Mouse (Mus musculus) G1E (cell line): ENCODE measurements around the gene 4930550C14Rik. TPM values are rescaled to one million over a fixed set of nuclear protein-coding genes. Genes with fewer than 3 reads are reported as not detected.

Experiments
- ATAC-seq: 2 replicates; pipeline ENCODE4 v1.8.0; 2016; ENCODE audit warnings: mild to moderate bottlenecking; ENCODE audit not compliant: insufficient number of reproducible peaks, poor library complexity, low FRiP score, severe bottlenecking; ENCODE audit errors: extremely low read depth
- DNase-seq: peaks from one replicate; pipeline ENCODE4 v3.0.0; 2012; ENCODE audit warnings: low spot score
- H3K27me3 ChIP-seq: 2 replicates; pipeline ENCODE4 v1.6.1; 2012; ENCODE audit warnings: mild to moderate bottlenecking, low read length, inconsistent platforms; ENCODE audit not compliant: insufficient read depth
- H3K36me3 ChIP-seq: replicated peaks from 2 replicates; pipeline ENCODE3; 2012; ENCODE audit warnings: mild to moderate bottlenecking, inconsistent platforms
- H3K4me1 ChIP-seq: 2 replicates; pipeline ENCODE4 v1.6.1; 2012; ENCODE audit warnings: low read depth, low read length, inconsistent platforms, mixed read lengths; ENCODE audit not compliant: insufficient read depth
- H3K4me3 ChIP-seq: 2 replicates; pipeline ENCODE4 v1.5.1; 2012; ENCODE audit warnings: low read depth, mild to moderate bottlenecking, inconsistent platforms, low read length, moderate library complexity, mixed read lengths
- H3K9me3 ChIP-seq: replicated peaks from 2 replicates; pipeline ENCODE4 v1.6.1; 2012; ENCODE audit warnings: inconsistent platforms
- CTCF ChIP-seq: IDR thresholded peaks from 2 replicates; pipeline ENCODE4 v1.5.1; 2012; ENCODE audit warnings: low read depth, low read length, inconsistent platforms, mixed read lengths
- GATA1 ChIP-seq: IDR thresholded peaks from 2 replicates; pipeline ENCODE4 v1.6.1; 2012; ENCODE audit warnings: borderline replicate concordance, low read length, inconsistent platforms, mixed read lengths
- GATA2 ChIP-seq: IDR thresholded peaks from 2 replicates; pipeline ENCODE4 v1.6.1; 2012; ENCODE audit warnings: low read depth, low read length, inconsistent platforms, borderline replicate concordance
- POLR2AphosphoS5 ChIP-seq: IDR thresholded peaks from 2 replicates; pipeline ENCODE4 v1.6.1; 2012; ENCODE audit warnings: low read depth, low read length, inconsistent platforms; ENCODE audit not compliant: insufficient replicate concordance
- TAL1 ChIP-seq: conservative IDR thresholded peaks from 2 replicates; pipeline ENCODE4 v1.6.1; 2012; ENCODE audit warnings: low read depth, low read length, inconsistent platforms, mixed read lengths
- polyA plus RNA-seq: library from polyadenylated mRNA; stranded (reverse); fragments of >175 nt; gene quantifications from 2 replicates; pipeline ENCODE4 v1.2.3, GENCODE M21; 2012
- total RNA-seq, 2 experiments: library from RNA; stranded (forward) in 1 of 2; stranded (reverse) in 1 of 2; fragments of 200-1000 nt in 1 of 2; fragments of >200 nt in 1 of 2; fragmentation: Nextera tagmentation in 1 of 2; gene quantifications; 2 replicates each; pipeline ENCODE4 v1.2.3; 2014 to 2017

4930550C14Rik gene
- total and polyA plus RNA-seq, 3 experiments, result not detected

DNA sequence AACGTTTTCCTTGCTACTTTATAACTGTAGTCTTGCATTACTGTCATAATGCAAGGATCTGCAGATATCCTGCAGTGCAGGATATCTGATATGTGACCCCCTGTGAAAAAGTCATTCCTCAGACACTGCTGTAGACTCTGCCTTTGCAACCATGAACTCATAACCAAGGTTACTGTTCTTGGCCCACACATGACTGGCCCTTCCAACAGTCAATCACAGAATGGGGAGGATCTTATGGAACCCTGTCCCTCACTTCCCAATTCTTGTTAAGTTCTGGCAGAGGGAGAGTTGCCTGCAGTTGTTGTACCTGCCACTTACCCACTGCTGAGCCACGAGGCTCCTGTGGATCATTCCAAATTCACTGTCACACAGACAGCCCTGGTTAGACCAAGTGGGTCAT, 14.7 kb upstream of the 4930550C14Rik start:
- H3K36me3 ChIP-seq, result no peaks in the 10 kb centered on the region
- H3K9me3 ChIP-seq, result no peaks in the 10 kb centered on the region
- no peak for TF ChIP-seq POLR2AphosphoS5
- no peak for DNase-seq
- no peaks in the 10 kb centered on the region; the same call in 1 of the 2 replicates for H3K4me1 ChIP-seq
- no peak for ATAC-seq
- H3K4me3 ChIP-seq, result no peak overlapping the region
- H3K27me3 ChIP-seq, result peaks cover 14% of the 10 kb centered on the region

DNA sequence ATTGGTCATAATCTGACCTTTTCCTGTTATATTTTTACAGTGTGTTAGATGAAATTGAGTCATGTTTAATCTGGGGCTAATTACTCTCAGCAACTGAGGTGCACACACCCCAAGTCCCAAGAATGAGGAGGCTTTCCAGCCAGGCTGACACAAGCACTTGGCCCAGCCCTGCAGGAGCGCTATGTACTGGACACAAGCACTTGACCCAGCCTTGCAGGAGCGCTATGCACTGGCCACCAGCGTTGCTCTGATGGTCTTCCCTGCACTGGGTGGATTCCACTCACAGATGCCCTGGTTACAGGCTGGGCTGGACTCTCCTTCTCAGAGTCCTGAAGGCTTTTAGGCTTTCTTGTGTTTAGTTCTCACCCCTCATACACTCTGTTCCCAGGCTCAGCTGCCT, 13.0 kb upstream of the 4930550C14Rik start:
- no peaks in the 10 kb centered on the region for H3K36me3 ChIP-seq
- no peaks in the 10 kb centered on the region for H3K9me3 ChIP-seq
- DNase-seq (no peak), ATAC-seq (no peak)
- no peak for TF ChIP-seq POLR2AphosphoS5
- no peak for TF ChIP-seq CTCF
- TF ChIP-seq GATA2, result no peak
- no peak for TF ChIP-seq TAL1
- no peak for TF ChIP-seq GATA1
- H3K4me3 ChIP-seq, result no peak overlapping the region
- H3K4me1 ChIP-seq, result no peaks in the 10 kb centered on the region; the same call in 1 of the 2 replicates
- peaks cover 10% of the 10 kb centered on the region for H3K27me3 ChIP-seq

DNA sequence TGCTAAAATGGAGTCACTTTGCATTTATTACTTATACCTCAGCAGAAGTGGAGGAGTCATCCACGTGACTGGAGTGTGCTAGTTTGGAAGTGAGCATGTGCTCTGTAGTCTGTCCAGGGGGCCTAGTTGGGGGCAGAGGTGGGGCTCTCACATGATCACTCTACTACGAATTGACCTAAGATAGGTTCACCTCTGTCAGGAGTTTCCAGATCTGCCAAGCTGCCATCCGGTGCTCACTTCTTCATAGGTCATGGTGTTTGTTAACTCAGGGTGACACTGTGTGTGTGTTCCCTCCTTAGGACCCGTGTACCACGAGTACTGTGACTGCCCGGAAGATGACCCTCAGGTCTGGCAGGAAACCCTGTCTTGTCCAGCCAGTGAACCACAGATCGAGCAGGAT, 12.0 kb upstream of the 4930550C14Rik start:
- TF ChIP-seq TAL1 (no peak), GATA2 (no peak), GATA1 (no peak), POLR2AphosphoS5 (no peak), CTCF (no peak)
- Histone ChIP-seq H3K27me3 (peaks cover 4% of the 10 kb centered on the region), H3K36me3 (no peaks in the 10 kb centered on the region), H3K4me1 (no peaks in the 10 kb centered on the region), H3K4me3 (no peak overlapping the region), H3K9me3 (no peaks in the 10 kb centered on the region)
- ATAC-seq (no peak), DNase-seq (no peak)

DNA sequence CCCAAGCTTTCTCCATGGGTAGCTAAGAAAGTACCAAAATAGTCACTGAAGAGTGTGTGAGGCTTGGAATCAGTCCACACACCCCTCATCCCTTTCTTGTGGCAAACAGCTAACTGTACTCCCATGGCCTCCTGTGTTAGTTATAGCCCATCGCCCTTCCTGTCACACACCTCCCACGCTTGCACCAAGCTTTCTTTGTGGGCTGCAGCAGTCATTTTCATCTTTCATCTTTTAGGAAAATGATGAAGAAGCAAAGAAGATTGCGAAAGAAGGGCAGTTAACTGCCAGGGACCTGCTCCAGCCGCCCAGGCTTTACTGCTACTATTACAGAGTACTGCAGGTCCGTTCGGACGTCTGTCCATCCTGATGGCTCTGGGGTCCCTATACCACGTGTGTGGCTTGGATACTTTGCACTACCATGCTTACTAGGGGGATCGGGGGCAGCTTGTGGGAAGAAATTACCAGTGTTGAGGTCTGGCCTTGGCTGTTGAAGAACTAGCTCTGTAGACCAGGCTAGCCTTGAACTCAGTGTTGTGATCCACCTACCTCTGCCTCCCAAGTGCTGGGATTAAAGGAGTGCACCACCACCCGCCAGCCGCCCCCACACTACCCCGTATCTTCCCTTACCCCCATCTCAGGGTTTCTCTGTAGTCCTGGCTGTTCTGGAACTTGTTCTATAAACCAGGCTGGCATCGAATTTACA, 4.3 kb upstream of the 4930550C14Rik start:
- Histone ChIP-seq H3K4me1 (no peaks in the 10 kb centered on the region), H3K4me3 (no peak overlapping the region), H3K36me3 (no peaks in the 10 kb centered on the region), H3K27me3 (peaks cover 5% of the 10 kb centered on the region; the same call in 1 of the 2 replicates), H3K9me3 (no peaks in the 10 kb centered on the region)
- TF ChIP-seq TAL1 (no peak), GATA1 (no peak), CTCF (no peak), GATA2 (no peak), POLR2AphosphoS5 (no peak)
- DNase-seq, result no peak
- ATAC-seq, result no peak

DNA sequence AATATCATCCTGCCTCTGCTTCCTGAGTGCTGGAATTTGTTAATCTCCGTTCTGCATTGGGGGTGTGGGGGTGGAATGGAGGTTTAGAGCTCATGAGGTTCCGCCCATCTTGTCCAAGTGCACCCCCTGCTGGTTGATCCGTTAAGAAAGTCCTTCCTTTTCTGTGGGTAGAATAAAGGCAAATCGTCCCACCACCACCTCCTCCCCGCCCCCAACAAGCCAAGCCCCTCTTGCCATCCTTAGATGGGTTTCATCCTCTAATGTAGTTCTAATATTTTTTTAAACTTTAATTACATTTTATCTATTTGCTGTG, 3.8 kb upstream of the 4930550C14Rik start:
- no peak for TF ChIP-seq GATA1
- TF ChIP-seq GATA2, result no peak
- no peak for TF ChIP-seq POLR2AphosphoS5
- no peak for TF ChIP-seq TAL1
- no peak for TF ChIP-seq CTCF
- Histone ChIP-seq H3K27me3 (peaks cover 5% of the 10 kb centered on the region; the same call in 1 of the 2 replicates), H3K4me1 (no peaks in the 10 kb centered on the region), H3K36me3 (no peaks in the 10 kb centered on the region), H3K4me3 (no peak overlapping the region), H3K9me3 (no peaks in the 10 kb centered on the region)
- DNase-seq, result peak; percentile 6
- no peak for ATAC-seq

DNA sequence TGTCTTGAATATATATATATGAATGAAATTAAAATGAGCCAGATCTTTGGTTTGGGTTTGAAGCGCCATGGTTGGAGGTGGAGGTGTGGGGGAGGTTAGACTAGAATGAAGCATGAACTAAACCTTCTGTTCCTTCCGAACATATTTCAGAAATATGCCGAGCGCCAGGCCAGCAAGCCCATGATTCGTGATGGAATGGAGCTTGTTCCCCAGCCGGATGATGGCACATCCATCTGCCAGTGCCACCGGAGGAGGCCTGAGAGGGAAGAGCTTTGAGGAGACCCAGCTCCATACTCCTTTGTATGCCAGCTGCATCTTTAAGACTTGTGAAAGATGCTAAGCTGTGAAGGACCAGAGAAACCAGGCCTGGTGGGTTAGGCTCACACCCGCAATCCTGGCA, 2.6 kb upstream of the 4930550C14Rik start:
- no peak overlapping the region for H3K4me3 ChIP-seq
- H3K9me3 ChIP-seq, result no peaks in the 10 kb centered on the region
- H3K4me1 ChIP-seq, result no peaks in the 10 kb centered on the region
- no peak for ATAC-seq
- H3K27me3 ChIP-seq, result peaks cover 5% of the 10 kb centered on the region; the same call in 1 of the 2 replicates
- TF ChIP-seq CTCF (no peak), POLR2AphosphoS5 (no peak), GATA2 (no peak), TAL1 (no peak), GATA1 (no peak)
- no peaks in the 10 kb centered on the region for H3K36me3 ChIP-seq
- no peak for DNase-seq

DNA sequence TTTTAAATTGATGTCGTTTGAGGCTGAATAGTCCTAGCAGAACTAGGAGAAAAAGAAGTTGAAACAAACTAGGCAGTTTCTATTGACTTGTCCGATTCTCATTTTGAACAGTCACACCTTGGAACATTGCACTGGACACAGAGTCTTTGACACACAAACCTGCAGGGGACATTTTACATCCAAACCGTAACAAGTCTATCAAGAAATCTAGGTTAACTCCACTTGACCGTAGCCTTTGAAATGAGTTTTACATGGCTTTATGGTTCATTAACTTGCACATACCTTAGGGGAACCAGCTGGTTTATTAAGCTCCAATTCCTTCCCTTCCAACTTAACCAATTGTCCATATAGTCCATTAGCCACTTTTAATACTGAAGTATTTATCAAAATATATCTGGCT, 1.4 kb upstream of the 4930550C14Rik start:
- Histone ChIP-seq H3K27me3 (peaks cover 11% of the 10 kb centered on the region), H3K4me3 (no peak overlapping the region), H3K9me3 (no peaks in the 10 kb centered on the region), H3K4me1 (no peaks in the 10 kb centered on the region), H3K36me3 (no peaks in the 10 kb centered on the region)
- no peak for DNase-seq
- no peak for ATAC-seq
- TF ChIP-seq GATA1 (no peak), TAL1 (no peak), POLR2AphosphoS5 (no peak), CTCF (no peak), GATA2 (no peak)
